Mouse (Mus musculus) layer of hippocampus, adult 18-20 months (tissue): ENCODE measurements around the gene Rdh11. TPM values are rescaled to one million over a fixed set of nuclear protein-coding genes. Genes with fewer than 3 reads are reported as not detected.

Source experiments
- DNase-seq, 2 experiments: peaks; one replicate each; pipeline ENCODE4 v3.0.0; 2022; ENCODE audit warnings: low spot score in 2 of 2
- total RNA-seq, 2 experiments: library from RNA; stranded (reverse); gene quantifications; 2 replicates each; pipeline ENCODE4 v1.2.3; 2021

Rdh11 gene
- total RNA-seq, 2 experiments from 2014 or later: 19.9 to 20.5 TPM

DNA sequence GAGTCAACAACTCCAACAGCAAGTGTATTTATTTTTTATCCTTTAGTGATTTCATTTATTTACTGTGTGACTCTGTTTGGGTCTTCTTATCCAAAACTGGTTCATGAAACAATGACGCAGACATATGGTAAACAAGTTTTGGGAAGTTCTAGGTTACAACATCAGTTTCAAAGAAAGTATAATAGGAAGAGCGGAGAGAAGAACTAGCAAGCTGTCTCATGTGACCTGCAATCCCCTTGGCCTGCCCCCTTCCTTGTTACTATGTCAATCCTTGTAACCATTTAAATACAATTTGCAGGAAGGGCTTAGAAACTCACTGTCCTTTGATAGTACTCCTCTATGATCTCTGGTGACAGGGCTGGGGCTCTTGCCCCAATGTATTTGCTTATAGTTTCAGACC is 51.3 kb downstream of the Rdh11 start:
- DNase-seq: no peak

- DNase-seq: no peak
Measured at GRCm38 (mm10) chr12:79139417-79139816, 52.7 kb downstream of the Rdh11 start.

DNA sequence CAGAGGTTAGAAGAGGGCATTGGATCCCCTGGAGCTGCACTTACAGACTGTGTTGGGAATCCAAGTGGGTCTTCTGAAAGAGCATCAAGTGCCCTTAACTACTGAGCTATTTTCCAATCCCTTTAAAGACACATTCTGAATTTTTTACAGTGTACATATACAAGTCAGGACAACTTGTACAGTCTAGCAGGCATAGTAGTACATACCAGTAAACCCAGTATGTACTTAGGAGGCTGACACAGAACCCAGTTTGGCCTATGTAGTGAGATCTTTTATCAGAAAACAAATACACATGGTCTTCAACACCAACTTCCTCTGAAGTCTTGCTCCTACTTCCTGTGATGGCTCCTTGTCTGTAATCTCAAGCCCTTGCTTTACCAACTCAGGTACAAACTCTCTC is 53.1 kb downstream of the Rdh11 start:
- DNase-seq: no peak

DNA sequence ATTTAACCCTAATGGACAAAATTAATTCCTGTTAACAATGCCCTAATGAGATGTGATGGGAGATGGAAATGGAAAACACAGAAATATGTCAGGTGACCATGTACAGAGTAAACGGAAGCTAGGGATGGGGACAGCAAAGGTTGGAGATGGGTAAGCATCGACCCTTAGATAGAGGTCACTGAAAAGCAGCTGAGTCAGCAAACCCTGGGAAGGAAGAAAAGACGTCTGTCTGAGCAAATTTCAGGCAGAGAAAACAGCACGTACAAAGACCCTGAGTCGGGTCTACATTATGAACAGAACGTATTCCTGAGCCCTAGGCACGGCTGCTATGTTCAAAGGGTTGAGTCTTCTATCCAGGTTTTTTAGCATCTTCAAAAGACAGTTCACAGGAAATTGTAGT is 55.1 kb downstream of the Rdh11 start:
- DNase-seq: no peak

GRCm38 (mm10) chr12:79135105-79135504 is 57.0 kb downstream of the Rdh11 start:
- DNase-seq: no peak

GRCm38 (mm10) chr12:79134676-79135075 is 57.4 kb downstream of the Rdh11 start:
- DNase-seq: no peak

- no peak for DNase-seq
Measured at GRCm38 (mm10) chr12:79131706-79132460, 60.2 kb downstream of the Rdh11 start.

- DNase-seq: no peak
Measured at GRCm38 (mm10) chr12:79131178-79131675, 60.9 kb downstream of the Rdh11 start.

DNA sequence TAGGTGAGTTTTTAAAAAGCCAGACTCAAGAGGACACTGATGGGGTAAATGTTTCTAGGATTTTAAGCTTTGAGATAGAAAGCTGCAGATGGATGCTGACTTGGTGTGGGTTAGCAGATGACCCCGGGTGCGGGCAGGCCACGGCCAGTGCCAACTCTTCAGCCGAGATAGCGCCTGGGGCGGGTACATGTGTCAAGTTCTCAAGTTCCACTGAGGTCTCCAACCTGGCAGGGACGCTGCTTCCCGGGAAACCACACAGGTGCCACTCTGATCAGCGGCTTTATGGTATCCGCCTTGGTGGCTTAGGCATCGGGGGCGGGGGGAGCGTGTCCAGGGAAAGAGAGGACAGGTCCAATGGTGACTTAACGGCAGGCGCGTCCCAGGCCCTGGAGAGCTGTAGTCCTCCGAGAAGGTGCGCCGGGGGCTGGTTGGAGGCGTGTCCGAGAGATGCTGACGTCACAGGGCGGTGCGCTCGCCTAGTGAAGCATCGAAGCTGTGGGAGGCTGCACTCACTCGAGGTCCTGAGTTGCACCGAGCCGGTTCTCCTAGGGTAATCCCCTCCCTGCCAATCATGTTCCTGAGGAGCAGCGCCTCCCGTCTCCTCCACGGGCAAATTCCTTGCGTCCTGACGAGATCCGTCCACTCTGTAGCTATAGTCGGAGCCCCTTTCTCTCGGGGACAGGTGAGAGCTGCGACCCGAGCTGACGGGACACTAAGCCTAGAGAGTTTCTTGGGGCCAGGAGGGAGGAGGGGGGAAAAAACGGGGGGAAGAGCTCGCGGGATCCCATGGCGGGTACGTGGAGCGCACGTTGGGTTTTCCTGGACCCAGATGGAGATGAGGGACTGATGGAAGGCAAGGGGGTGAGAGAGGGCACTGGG is 61.6 kb downstream of the Rdh11 start, which contains the start of gene Arg2:
Gene Arg2, plus strand, starts transcription at position 479 of the 879 bp plus-strand sequence.
- DNase-seq: peak; percentile 22 to 71

Other genes with a start within 250 kb of the Rdh11 start
- gene Tmem229b, start 184.7 kb downstream of the Rdh11 start, total RNA-seq: 10 to 100 TPM; 26.4 to 26.5 TPM
- gene Plekhh1, start 163.1 kb downstream of the Rdh11 start, total RNA-seq: 10 to 100 TPM; 19.1 to 20.1 TPM
- gene Pigh, start 102.6 kb downstream of the Rdh11 start, total RNA-seq: 10 to 100 TPM in 1 of 2 experiments, 1 to 10 TPM in 1; 8.7 to 10.2 TPM
- gene Arg2, start 61.5 kb downstream of the Rdh11 start, total RNA-seq: 1 to 10 TPM; 2.9 to 3.2 TPM
- gene Vti1b, start 19.6 kb downstream of the Rdh11 start, total RNA-seq: 100 to 1,000 TPM; 181 to 184 TPM
- 1 to 10 TPM; 3.2 to 5.0 TPM for gene Rdh12, start 16.6 kb upstream of the Rdh11 start, total RNA-seq
- gene Zfyve26, start 104.0 kb upstream of the Rdh11 start, total RNA-seq: 10 to 100 TPM; 32.7 to 33.6 TPM
- gene Rad51b, start 105.0 kb upstream of the Rdh11 start, total RNA-seq: under 1 TPM in 1 of 2 experiments, not detected in 1; 0.17 TPM